Mouse (Mus musculus) embryonic facial prominence, embryonic 12.5 days (tissue): ENCODE data around the gene Mfsd13b. TPM values are rescaled to one million over a fixed set of nuclear protein-coding genes. Genes with fewer than 3 reads are reported as not detected.
"Not testable (repeated sequence)": the region's sequence is repeated elsewhere in the genome, so short reads cannot be mapped to it uniquely, and the experiment has no call there.

Experiments
- ATAC-seq: fragments of 200-750 bp; cut with Nextera tagmentation; 2 replicates; pipeline ENCODE4 v1.8.0; 2017; ENCODE audit not compliant: insufficient number of reproducible peaks, insufficient read depth, low FRiP score, low TSS enrichment
- H3K27ac ChIP-seq: fragments of 300-500 bp; sonication (generic); 2 replicates; pipeline ENCODE4 v1.5.1; 2016; ENCODE audit warnings: mild to moderate bottlenecking
- H3K27me3 ChIP-seq: fragments of 300-500 bp; sonication (generic); 2 replicates; pipeline ENCODE4 v1.6.1; 2016; ENCODE audit warnings: mild to moderate bottlenecking, moderate library complexity
- H3K36me3 ChIP-seq: fragments of 300-500 bp; sonication (generic); 2 replicates; pipeline ENCODE4 v1.6.1; 2016; ENCODE audit warnings: mild to moderate bottlenecking
- H3K4me1 ChIP-seq: fragments of 300-500 bp; sonication (generic); 2 replicates; pipeline ENCODE4 v1.6.1; 2016
- H3K4me2 ChIP-seq: fragments of 300-500 bp; sonication (generic); replicated peaks from 2 replicates; pipeline ENCODE4 v1.6.1; 2016; ENCODE audit warnings: mild to moderate bottlenecking, moderate library complexity
- H3K4me3 ChIP-seq: fragments of 300-500 bp; sonication (generic); 2 replicates; pipeline ENCODE4 v1.5.1; 2016; ENCODE audit warnings: mild to moderate bottlenecking
- H3K9ac ChIP-seq: fragments of 300-500 bp; sonication (generic); 2 replicates; pipeline ENCODE4 v1.6.1; 2016; ENCODE audit warnings: mild to moderate bottlenecking, moderate library complexity
- H3K9me3 ChIP-seq: fragments of 300-500 bp; sonication (generic); 2 replicates; pipeline ENCODE4 v1.6.1; 2016; ENCODE audit warnings: mild to moderate bottlenecking, moderate library complexity
- WGBS: fragments of 180-500 bp; shearing (Covaris S2); methylation state at CpG from one replicate; pipeline ENCODE4 v1.1.7; 2016; 5-methylcytosine and 5-hydroxymethylcytosine counted together
- polyA plus RNA-seq: library from polyadenylated mRNA; unstranded; fragments of >200 nt; fragmentation: Nextera tagmentation; extraction: Ambion mirVana; gene quantifications from 2 replicates; pipeline ENCODE4 v1.2.1, GENCODE M21; 2016

Mfsd13b gene
- polyA plus RNA-seq, 1 experiment from 2014 or later = not detected

GRCm38 (mm10) chr7:121029947-121030346 lies 47.6 kb downstream of the Mfsd13b start:
- H3K36me3 ChIP-seq, H3K9ac ChIP-seq, H3K9me3 ChIP-seq, H3K4me2 ChIP-seq, ATAC-seq, H3K27ac ChIP-seq, H3K4me1 ChIP-seq, H3K4me3 ChIP-seq, H3K27me3 ChIP-seq: not testable (repeated sequence)

- 2% methylated on average over 38 of the region's 43 CpGs for WGBS
- Histone ChIP-seq H3K9ac (peak within 1 kb of the TSS; percentile 99), H3K9me3 (no peaks in the 10 kb centered on the region), H3K4me1 (peaks cover 16% of the 10 kb centered on the region), H3K27ac (peak within 1 kb of the TSS; percentile 99), H3K4me3 (peak within 1 kb of the TSS; percentile 87), H3K27me3 (0 out of 2 replicates have a peak, but pooled peaks cover 3% of the 10 kb centered on the region), H3K4me2 (peak within 1 kb of the TSS; percentile 74), H3K36me3 (no peaks in the 10 kb centered on the region)
- ATAC-seq = peak; percentile 97
Observed at GRCm38 (mm10) chr7:121033856-121034652, 51.7 kb downstream of the Mfsd13b start, which contains the start of gene Mettl9. Gene Mettl9 (plus strand): TSS chr7:121034445.

- ATAC-seq = peak; percentile 76
- H3K4me3 ChIP-seq = peak overlapping the region; percentile 87
- H3K4me2 ChIP-seq = peak overlapping the region; percentile 74
- WGBS = under 1% methylated on average over 50 of the region's 63 CpGs
- peak overlapping the region; percentile 99 for H3K27ac ChIP-seq
- no peaks in the 10 kb centered on the region for H3K9me3 ChIP-seq
- 0 out of 2 replicates have a peak, but pooled peaks cover 3% of the 10 kb centered on the region for H3K27me3 ChIP-seq
- H3K36me3 ChIP-seq = no peaks in the 10 kb centered on the region
- H3K4me1 ChIP-seq = peaks cover 16% of the 10 kb centered on the region
- H3K9ac ChIP-seq = peak overlapping the region; percentile 99
Observed at GRCm38 (mm10) chr7:121034701-121035141, 52.4 kb downstream of the Mfsd13b start.

- WGBS = under 1% methylated on average over 24 of the region's 24 CpGs
- peak overlapping the region; percentile 74 for H3K4me2 ChIP-seq
- H3K9me3 ChIP-seq = no peaks in the 10 kb centered on the region
- H3K27ac ChIP-seq = peak overlapping the region; percentile 99
- no peaks in the 10 kb centered on the region for H3K36me3 ChIP-seq
- peak overlapping the region; percentile 99 for H3K9ac ChIP-seq
- H3K27me3 ChIP-seq = 0 out of 2 replicates have a peak, but pooled peaks cover 3% of the 10 kb centered on the region
- peaks cover 16% of the 10 kb centered on the region for H3K4me1 ChIP-seq
- peak overlapping the region; percentile 87 for H3K4me3 ChIP-seq
- no peak for ATAC-seq
Observed at GRCm38 (mm10) chr7:121035161-121035721, 52.9 kb downstream of the Mfsd13b start.

GRCm38 (mm10) chr7:121040595-121040994 lies 58.3 kb downstream of the Mfsd13b start:
- ATAC-seq = no peak
- 89% methylated on average over 4 of the region's 4 CpGs for WGBS
- H3K9ac ChIP-seq = no peak overlapping the region
- peaks cover 16% of the 10 kb centered on the region for H3K4me1 ChIP-seq
- no peak overlapping the region for H3K4me2 ChIP-seq
- H3K27ac ChIP-seq = no peak overlapping the region
- H3K36me3 ChIP-seq = no peaks in the 10 kb centered on the region
- no peaks in the 10 kb centered on the region for H3K9me3 ChIP-seq
- no peak overlapping the region for H3K4me3 ChIP-seq
- no peaks in the 10 kb centered on the region for H3K27me3 ChIP-seq

- H3K4me1 ChIP-seq = peaks cover 5% of the 10 kb centered on the region
- H3K27ac ChIP-seq = no peak overlapping the region
- no peak overlapping the region for H3K4me3 ChIP-seq
- no peaks in the 10 kb centered on the region for H3K36me3 ChIP-seq
- H3K4me2 ChIP-seq = no peak overlapping the region
- no peaks in the 10 kb centered on the region for H3K27me3 ChIP-seq
- H3K9me3 ChIP-seq = no peaks in the 10 kb centered on the region
- no peak for ATAC-seq
- no peak overlapping the region for H3K9ac ChIP-seq
- WGBS = 71% methylated on average over 1 of the region's 1 CpGs
Observed at GRCm38 (mm10) chr7:121041989-121042388, 59.7 kb downstream of the Mfsd13b start.

- Histone ChIP-seq H3K9me3 (no peaks in the 10 kb centered on the region), H3K27me3 (no peaks in the 10 kb centered on the region), H3K4me3 (no peak overlapping the region), H3K27ac (no peak overlapping the region), H3K36me3 (no peaks in the 10 kb centered on the region), H3K4me1 (no peaks in the 10 kb centered on the region), H3K4me2 (no peak overlapping the region), H3K9ac (no peak overlapping the region)
- 96% methylated on average over 3 of the region's 3 CpGs for WGBS
- no peak for ATAC-seq
Observed at GRCm38 (mm10) chr7:121043004-121043403, 60.7 kb downstream of the Mfsd13b start.

- Histone ChIP-seq H3K27ac (no peak overlapping the region), H3K36me3 (0 out of 2 replicates have a peak, but pooled peaks cover 3% of the 10 kb centered on the region), H3K9ac (no peak overlapping the region), H3K9me3 (no peaks in the 10 kb centered on the region), H3K27me3 (no peaks in the 10 kb centered on the region), H3K4me2 (no peak overlapping the region), H3K4me1 (no peaks in the 10 kb centered on the region), H3K4me3 (no peak overlapping the region)
- WGBS = 96% methylated on average over 1 of the region's 1 CpGs
- no peak for ATAC-seq
Observed at GRCm38 (mm10) chr7:121043510-121043909, 61.2 kb downstream of the Mfsd13b start.

- Histone ChIP-seq H3K4me3 (no peak overlapping the region), H3K4me1 (no peaks in the 10 kb centered on the region), H3K9me3 (no peaks in the 10 kb centered on the region), H3K4me2 (no peak overlapping the region), H3K36me3 (0 out of 2 replicates have a peak, but pooled peaks cover 4% of the 10 kb centered on the region), H3K27me3 (no peaks in the 10 kb centered on the region), H3K9ac (no peak overlapping the region), H3K27ac (no peak overlapping the region)
- 86% methylated on average over 1 of the region's 1 CpGs for WGBS
- no peak for ATAC-seq
Observed at GRCm38 (mm10) chr7:121044251-121044650, 61.9 kb downstream of the Mfsd13b start.

- Histone ChIP-seq H3K4me1 (no peaks in the 10 kb centered on the region), H3K27ac (no peak overlapping the region), H3K36me3 (peaks cover 4% of the 10 kb centered on the region; the same call in 1 of the 2 replicates), H3K27me3 (no peaks in the 10 kb centered on the region), H3K9me3 (no peaks in the 10 kb centered on the region), H3K9ac (no peak overlapping the region), H3K4me2 (no peak overlapping the region), H3K4me3 (no peak overlapping the region)
- no peak for ATAC-seq
- WGBS = 92% methylated on average over 6 of the region's 6 CpGs
Observed at GRCm38 (mm10) chr7:121045671-121046453, 63.6 kb downstream of the Mfsd13b start.

- WGBS = 93% methylated on average over 2 of the region's 2 CpGs
- no peak overlapping the region for H3K27ac ChIP-seq
- H3K4me1 ChIP-seq = no peaks in the 10 kb centered on the region
- no peak overlapping the region for H3K9ac ChIP-seq
- H3K4me2 ChIP-seq = no peak overlapping the region
- no peaks in the 10 kb centered on the region for H3K27me3 ChIP-seq
- no peak for ATAC-seq
- H3K4me3 ChIP-seq = no peak overlapping the region
- peaks cover 12% of the 10 kb centered on the region; the same call in 1 of the 2 replicates for H3K36me3 ChIP-seq
- H3K9me3 ChIP-seq = no peaks in the 10 kb centered on the region
Observed at GRCm38 (mm10) chr7:121047624-121048023, 65.3 kb downstream of the Mfsd13b start.
